Mouse (Mus musculus): ENCODE results near the gene St6gal1. TPM values are rescaled to one million over a fixed set of nuclear protein-coding genes. Genes with fewer than 3 reads are reported as not detected.

St6gal1 gene
- total RNA-seq, 2 experiments from 2014 or later = 6.4 to 8.9 TPM

- intact Hi-C loops (cut with DNase I; ENCODE audit: low total_unique reads) = no loop called here
These were observed 19.3 kb downstream of the St6gal1 start for GRCm38 (mm10) chr16:23243726-23244425.

DNA sequence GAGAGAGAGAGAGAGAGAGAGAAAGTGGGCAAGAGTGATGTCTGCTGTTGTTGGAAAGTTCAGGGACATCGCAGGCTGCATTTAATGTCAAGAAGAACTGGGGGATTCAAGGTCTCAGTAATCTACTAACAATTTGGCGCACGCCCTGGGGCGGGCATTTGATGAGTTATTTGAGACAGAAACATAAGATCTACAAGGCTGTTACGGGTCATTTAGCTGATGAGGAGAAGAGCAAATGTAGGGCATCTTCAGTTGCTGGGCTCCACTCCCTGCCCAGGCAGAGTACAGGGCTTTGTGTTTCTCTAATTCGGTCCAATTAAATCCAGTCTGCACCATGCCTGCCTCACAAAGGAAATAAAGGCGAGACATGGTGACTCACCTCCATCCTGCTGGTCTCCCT is 19.9 kb downstream of the St6gal1 start:
- intact Hi-C loops (cut with DNase I; ENCODE audit: low total_unique reads) = no loop called here
- DNase-seq = no peak

More at GRCm38 (mm10) chr16:23243726-23244425, 19.3 kb downstream of the St6gal1 start:
- no peak for DNase-seq

DNA sequence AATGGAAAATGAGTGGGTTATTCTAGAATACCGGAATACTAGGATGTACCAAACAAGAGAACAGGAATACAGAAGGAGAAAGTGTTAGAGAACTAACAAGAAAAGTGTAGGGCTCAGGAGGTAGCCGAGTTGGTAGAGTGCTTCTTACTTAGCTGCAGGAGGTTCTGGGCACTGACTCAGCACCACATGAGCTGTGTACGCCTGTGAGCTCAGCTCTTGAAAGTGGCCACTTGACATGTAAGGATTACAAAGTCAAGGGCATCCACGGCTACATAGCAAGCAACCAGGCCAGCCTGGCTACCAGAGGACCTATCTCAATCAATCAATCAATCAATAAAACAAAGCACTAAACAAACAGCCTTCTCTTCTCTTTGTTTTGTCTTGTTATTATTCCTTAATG is 24.7 kb downstream of the St6gal1 start:
- DNase-seq = no peak
- intact Hi-C loops (cut with DNase I; ENCODE audit: low total_unique reads) = no loop called here

DNA sequence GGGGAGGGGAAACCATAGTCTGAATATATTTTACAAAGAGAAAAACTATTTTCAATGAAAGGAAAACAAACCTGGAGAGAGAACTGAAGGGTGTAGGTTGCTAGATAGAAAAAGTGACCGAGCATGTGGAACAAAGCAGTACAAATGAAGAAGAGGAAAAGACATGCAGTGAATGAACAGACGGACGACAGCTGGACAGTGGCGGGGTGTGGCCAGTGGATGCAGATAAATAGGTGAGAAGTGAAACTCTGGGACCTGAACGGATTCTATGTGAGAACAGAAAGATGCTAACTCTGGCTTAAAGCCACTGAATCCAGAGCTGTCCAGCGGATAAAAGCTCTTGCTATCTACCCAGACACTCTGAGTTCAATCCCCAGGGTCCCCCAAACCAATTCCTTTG is 25.2 kb downstream of the St6gal1 start:
- intact Hi-C loops (cut with DNase I; ENCODE audit: low total_unique reads) = no loop called here
- DNase-seq = no peak

- intact Hi-C loops (cut with DNase I; ENCODE audit: low total_unique reads) = no loop called here
- DNase-seq = no peak
These were observed 26.3 kb downstream of the St6gal1 start for GRCm38 (mm10) chr16:23250556-23251444.

GRCm38 (mm10) chr16:23251445-23251773 is 26.9 kb downstream of the St6gal1 start:
- intact Hi-C loops (cut with DNase I; ENCODE audit: low total_unique reads) = no loop called here

DNA sequence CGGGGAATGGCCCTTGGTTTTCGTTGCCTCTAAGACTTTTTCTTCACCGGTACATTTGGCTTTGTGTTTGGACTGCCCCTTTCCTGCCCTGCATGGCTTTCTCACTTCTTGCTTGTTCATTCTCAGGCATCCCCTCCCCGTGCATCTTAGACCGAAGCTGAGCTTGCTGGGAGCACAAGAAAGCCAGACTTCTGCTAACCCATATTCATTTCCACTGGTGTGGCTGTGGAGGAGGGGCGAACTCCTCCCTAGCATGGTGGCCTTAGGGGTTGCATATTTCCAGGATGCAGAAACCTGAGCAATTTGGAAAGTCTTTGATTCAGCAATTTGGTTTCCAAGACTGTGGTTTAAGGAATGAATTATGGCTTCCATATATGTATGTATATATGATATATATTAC is 29.1 kb downstream of the St6gal1 start:
- no peak for DNase-seq
- intact Hi-C loops (cut with DNase I; ENCODE audit: low total_unique reads) = no loop called here

More at GRCm38 (mm10) chr16:23251445-23251773, 26.9 kb downstream of the St6gal1 start:
- DNase-seq = no peak

- DNase-seq = peak; percentile 53
- intact Hi-C loops (cut with DNase I; ENCODE audit: low total_unique reads) = no loop called here
These were observed 29.5 kb downstream of the St6gal1 start for GRCm38 (mm10) chr16:23254062-23254461.

DNA sequence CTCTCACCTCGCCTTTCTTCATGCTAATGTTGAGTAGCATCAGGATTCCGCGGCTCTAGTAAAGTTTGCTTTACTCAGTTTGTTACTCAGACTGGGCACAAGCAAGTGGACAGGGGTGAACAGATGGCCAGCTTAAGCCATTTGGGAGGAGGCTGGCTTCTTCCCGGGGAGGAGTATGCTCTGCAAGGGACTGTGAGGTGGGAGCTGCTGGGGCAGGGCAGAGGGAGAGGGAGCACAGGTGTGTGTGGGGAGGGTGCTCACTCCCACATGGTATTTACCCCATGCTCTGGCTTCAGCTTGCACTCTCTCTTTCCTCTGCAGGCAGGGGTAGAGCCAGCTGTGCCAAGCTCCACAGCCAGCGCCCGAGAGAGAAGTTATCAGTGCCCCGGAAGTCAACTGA is 32.1 kb downstream of the St6gal1 start:
- DNase-seq = no peak
- intact Hi-C loops (cut with DNase I; ENCODE audit: low total_unique reads) = no loop called here

- no peak for DNase-seq
- intact Hi-C loops (cut with DNase I; ENCODE audit: low total_unique reads) = no loop called here
These were observed 33.9 kb downstream of the St6gal1 start for GRCm38 (mm10) chr16:23258429-23258822.

GRCm38 (mm10) chr16:23258823-23259457 is 34.4 kb downstream of the St6gal1 start:
- intact Hi-C loops (cut with DNase I; ENCODE audit: low total_unique reads) = no loop called here
- DNase-seq = no peak

- intact Hi-C loops (cut with DNase I; ENCODE audit: low total_unique reads) = no loop called here
- DNase-seq = no peak
These were observed 35.0 kb downstream of the St6gal1 start for GRCm38 (mm10) chr16:23259580-23259979.

GRCm38 (mm10) chr16:23262131-23262768 is 37.7 kb downstream of the St6gal1 start:
- intact Hi-C loops (cut with DNase I; ENCODE audit: low total_unique reads) = no loop called here
- no peak for DNase-seq

DNA sequence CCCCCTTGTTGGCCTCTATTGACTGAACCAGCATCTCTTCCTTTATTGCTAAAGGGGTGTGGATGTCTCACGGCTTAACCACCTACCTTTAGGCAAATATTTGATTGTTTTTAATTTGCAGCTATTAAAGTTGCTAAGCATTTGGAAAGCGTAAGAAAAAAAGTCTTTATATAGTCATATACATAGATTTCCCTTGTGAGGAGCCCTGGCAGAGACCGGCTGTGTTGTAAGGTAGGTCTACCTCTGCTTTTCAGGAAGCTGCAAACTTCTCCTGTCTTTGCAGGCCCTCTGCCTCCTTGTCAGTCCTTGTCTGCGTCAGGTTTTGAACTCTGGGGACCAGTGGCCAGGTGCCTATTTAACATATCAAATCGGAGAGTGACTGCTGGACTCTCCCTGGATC is 38.3 kb downstream of the St6gal1 start:
- intact Hi-C loops (cut with DNase I; ENCODE audit: low total_unique reads) = no loop called here
- DNase-seq = no peak

- intact Hi-C loops (cut with DNase I; ENCODE audit: low total_unique reads) = no loop called here
- no peak for DNase-seq
These were observed 40.5 kb downstream of the St6gal1 start for GRCm38 (mm10) chr16:23264999-23265398.

GRCm38 (mm10) chr16:23265481-23265880 is 40.9 kb downstream of the St6gal1 start:
- no peak for DNase-seq
- intact Hi-C loops (cut with DNase I; ENCODE audit: low total_unique reads) = no loop called here

GRCm38 (mm10) chr16:23266293-23266692 is 41.8 kb downstream of the St6gal1 start:
- DNase-seq = no peak
- intact Hi-C loops (cut with DNase I; ENCODE audit: low total_unique reads) = no loop called here

- no peak for DNase-seq
- intact Hi-C loops (cut with DNase I; ENCODE audit: low total_unique reads) = no loop called here
These were observed 42.4 kb downstream of the St6gal1 start for GRCm38 (mm10) chr16:23266896-23267295.

DNA sequence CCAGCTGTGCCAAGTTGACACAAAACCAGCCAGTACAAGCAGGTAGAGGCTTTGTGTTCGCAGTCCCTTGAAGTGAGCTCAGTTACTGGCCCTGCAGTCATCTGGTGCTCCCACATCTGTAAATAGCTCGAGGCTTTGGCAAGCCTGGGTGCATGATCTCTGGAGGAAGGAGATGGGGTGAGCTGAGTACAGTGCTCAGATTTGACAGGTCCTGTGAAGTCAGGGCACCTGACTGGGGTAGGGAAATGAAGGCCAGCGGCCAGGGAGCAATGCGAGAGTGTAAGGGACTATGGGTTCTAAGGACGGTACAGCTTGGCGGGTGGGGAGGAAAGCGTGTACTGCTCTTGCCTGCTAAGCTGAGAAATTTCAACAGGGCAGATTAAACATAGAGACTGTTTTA is 43.7 kb downstream of the St6gal1 start:
- no peak for DNase-seq
- intact Hi-C loops (cut with DNase I; ENCODE audit: low total_unique reads) = no loop called here
